Mouse (Mus musculus): ENCODE measurements around the gene Hpcal1. TPM values are rescaled to one million over a fixed set of nuclear protein-coding genes. Genes with fewer than 3 reads are reported as not detected.

Hpcal1 gene
- polyA plus RNA-seq, 1 experiment, result 15.1 TPM

- TF ChIP-seq POLR2A (IDR thresholded peaks at IDR 0.05; ENCODE audit: control insufficient read depth, low read depth, low read length) (no peak), CTCF (IDR thresholded peaks at IDR 0.05; ENCODE audit: control insufficient read depth, insufficient read depth, insufficient replicate concordance, low read depth, low read length) (no peak)
- no peaks in the 10 kb centered on the region for H3K36me3 ChIP-seq (ENCODE audit: control insufficient read depth, insufficient read depth, low read length)
- H3K27ac ChIP-seq (ENCODE audit: control insufficient read depth, insufficient read depth, low read depth, low read length), result no peak overlapping the region
- H3K4me1 ChIP-seq (ENCODE audit: control insufficient read depth, insufficient read depth, low read length), result no peaks in the 10 kb centered on the region; the same call in none of the 2 replicates
- H3K27me3 ChIP-seq (ENCODE audit: control insufficient read depth, insufficient read depth, low read length), result no peaks in the 10 kb centered on the region
- H3K4me3 ChIP-seq (ENCODE audit: control insufficient read depth, low read depth, low read length), result no peak overlapping the region
Observed at GRCm38 (mm10) chr12:17725592-17725991, 34.9 kb downstream of the Hpcal1 start.

GRCm38 (mm10) chr12:17726576-17727320 is 36.1 kb downstream of the Hpcal1 start:
- H3K36me3 ChIP-seq (ENCODE audit: control insufficient read depth, insufficient read depth, low read length), result no peaks in the 10 kb centered on the region
- TF ChIP-seq POLR2A (IDR thresholded peaks at IDR 0.05; ENCODE audit: control insufficient read depth, low read depth, low read length) (no peak), CTCF (IDR thresholded peaks at IDR 0.05; ENCODE audit: control insufficient read depth, insufficient read depth, insufficient replicate concordance, low read depth, low read length) (no peak)
- H3K27ac ChIP-seq (ENCODE audit: control insufficient read depth, insufficient read depth, low read depth, low read length), result no peak overlapping the region
- no peak overlapping the region for H3K4me3 ChIP-seq (ENCODE audit: control insufficient read depth, low read depth, low read length)
- H3K27me3 ChIP-seq (ENCODE audit: control insufficient read depth, insufficient read depth, low read length), result no peaks in the 10 kb centered on the region
- no peaks in the 10 kb centered on the region; the same call in none of the 2 replicates for H3K4me1 ChIP-seq (ENCODE audit: control insufficient read depth, insufficient read depth, low read length)

- H3K4me3 ChIP-seq (ENCODE audit: control insufficient read depth, low read depth, low read length), result no peak overlapping the region
- H3K27ac ChIP-seq (ENCODE audit: control insufficient read depth, insufficient read depth, low read depth, low read length), result peak overlapping the region; percentile 45
- no peak for TF ChIP-seq POLR2A (IDR thresholded peaks at IDR 0.05; ENCODE audit: control insufficient read depth, low read depth, low read length)
- no peak for TF ChIP-seq CTCF (IDR thresholded peaks at IDR 0.05; ENCODE audit: control insufficient read depth, insufficient read depth, insufficient replicate concordance, low read depth, low read length)
- no peaks in the 10 kb centered on the region for H3K36me3 ChIP-seq (ENCODE audit: control insufficient read depth, insufficient read depth, low read length)
- H3K27me3 ChIP-seq (ENCODE audit: control insufficient read depth, insufficient read depth, low read length), result no peaks in the 10 kb centered on the region
- H3K4me1 ChIP-seq (ENCODE audit: control insufficient read depth, insufficient read depth, low read length), result no peaks in the 10 kb centered on the region; the same call in none of the 2 replicates
Observed at GRCm38 (mm10) chr12:17727676-17728339, 37.2 kb downstream of the Hpcal1 start.

- Histone ChIP-seq H3K4me1 (ENCODE audit: control insufficient read depth, insufficient read depth, low read length) (no peaks in the 10 kb centered on the region; the same call in none of the 2 replicates), H3K4me3 (ENCODE audit: control insufficient read depth, low read depth, low read length) (no peak overlapping the region), H3K36me3 (ENCODE audit: control insufficient read depth, insufficient read depth, low read length) (no peaks in the 10 kb centered on the region), H3K27me3 (ENCODE audit: control insufficient read depth, insufficient read depth, low read length) (no peaks in the 10 kb centered on the region), H3K27ac (ENCODE audit: control insufficient read depth, insufficient read depth, low read depth, low read length) (peak overlapping the region; percentile 46)
- TF ChIP-seq CTCF (IDR thresholded peaks at IDR 0.05; ENCODE audit: control insufficient read depth, insufficient read depth, insufficient replicate concordance, low read depth, low read length) (no peak), POLR2A (IDR thresholded peaks at IDR 0.05; ENCODE audit: control insufficient read depth, low read depth, low read length) (no peak)
Observed at GRCm38 (mm10) chr12:17729211-17729900, 38.7 kb downstream of the Hpcal1 start.

GRCm38 (mm10) chr12:17732006-17732405 is 41.4 kb downstream of the Hpcal1 start:
- H3K4me1 ChIP-seq (ENCODE audit: control insufficient read depth, insufficient read depth, low read length), result no peaks in the 10 kb centered on the region; the same call in none of the 2 replicates
- TF ChIP-seq POLR2A (IDR thresholded peaks at IDR 0.05; ENCODE audit: control insufficient read depth, low read depth, low read length) (no peak), CTCF (IDR thresholded peaks at IDR 0.05; ENCODE audit: control insufficient read depth, insufficient read depth, insufficient replicate concordance, low read depth, low read length) (no peak)
- no peak overlapping the region for H3K27ac ChIP-seq (ENCODE audit: control insufficient read depth, insufficient read depth, low read depth, low read length)
- H3K27me3 ChIP-seq (ENCODE audit: control insufficient read depth, insufficient read depth, low read length), result no peaks in the 10 kb centered on the region
- H3K4me3 ChIP-seq (ENCODE audit: control insufficient read depth, low read depth, low read length), result no peak overlapping the region
- no peaks in the 10 kb centered on the region for H3K36me3 ChIP-seq (ENCODE audit: control insufficient read depth, insufficient read depth, low read length)

- TF ChIP-seq CTCF (IDR thresholded peaks at IDR 0.05; ENCODE audit: control insufficient read depth, insufficient read depth, insufficient replicate concordance, low read depth, low read length) (no peak), POLR2A (IDR thresholded peaks at IDR 0.05; ENCODE audit: control insufficient read depth, low read depth, low read length) (no peak)
- Histone ChIP-seq H3K27ac (ENCODE audit: control insufficient read depth, insufficient read depth, low read depth, low read length) (no peak overlapping the region), H3K27me3 (ENCODE audit: control insufficient read depth, insufficient read depth, low read length) (no peaks in the 10 kb centered on the region), H3K4me3 (ENCODE audit: control insufficient read depth, low read depth, low read length) (no peak overlapping the region), H3K4me1 (ENCODE audit: control insufficient read depth, insufficient read depth, low read length) (no peaks in the 10 kb centered on the region; the same call in none of the 2 replicates), H3K36me3 (ENCODE audit: control insufficient read depth, insufficient read depth, low read length) (no peaks in the 10 kb centered on the region)
Observed at GRCm38 (mm10) chr12:17732546-17732945, 41.9 kb downstream of the Hpcal1 start.
